Mouse (Mus musculus) spleen, postnatal 14 days (tissue): ENCODE results near the gene Ttc22.
A peak's percentile ranks its signal among the peaks of the same experiment; 100 is the strongest.

Source experiments
- DNase-seq, 2 experiments: peaks; one replicate each; pipeline ENCODE4 v3.0.0; 2021 to 2022; ENCODE audit warnings: low spot score in 2 of 2

The Ttc22 gene

DNA sequence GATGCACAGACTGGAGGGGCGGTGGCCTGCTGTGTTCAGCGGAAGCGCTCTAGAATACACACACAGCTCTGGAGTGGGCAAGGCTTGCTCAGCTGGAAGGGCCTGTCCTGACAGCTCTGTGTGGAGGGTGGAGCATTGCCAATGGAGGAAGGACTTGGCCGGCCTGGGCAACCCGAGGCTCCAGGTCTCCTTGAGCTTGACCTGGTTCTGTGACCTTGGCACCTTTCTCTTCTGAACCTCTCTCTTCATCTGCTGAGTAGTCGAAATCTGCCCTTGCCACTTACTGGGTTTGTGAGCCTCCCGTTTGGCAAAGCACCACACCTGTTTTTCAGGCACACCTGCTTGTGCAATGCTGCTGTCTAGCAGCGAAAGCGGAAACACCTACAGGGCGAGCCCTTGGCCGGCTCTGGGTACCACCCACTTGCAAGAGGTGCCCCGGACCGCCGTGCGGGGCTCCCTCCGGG, at the start of gene Ttc22:
Ttc22 (plus strand) TSS at position 403 of the 464 bp plus-strand sequence.
- no peak for DNase-seq

DNA sequence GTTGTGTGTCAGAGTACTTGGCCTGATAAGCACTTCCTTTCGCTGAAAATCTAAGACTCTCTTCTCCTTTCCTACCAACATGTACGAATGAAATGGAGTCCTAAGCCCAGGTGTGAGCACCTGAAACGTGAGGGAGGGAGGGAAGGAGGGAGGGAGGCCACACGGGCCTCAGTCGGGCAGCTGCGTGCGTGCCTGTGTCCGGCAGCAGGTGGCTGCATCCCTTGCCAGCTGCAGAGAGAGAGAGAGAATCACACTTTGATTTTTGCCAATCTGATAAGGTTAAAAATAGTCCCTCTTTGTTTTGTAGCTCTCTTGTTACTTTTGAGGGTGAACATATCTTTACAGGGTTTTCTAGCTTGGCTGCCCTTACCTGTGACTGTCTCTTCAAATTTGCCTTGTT, 47.2 kb upstream of the Ttc22 start:
- DNase-seq: no peak

DNA sequence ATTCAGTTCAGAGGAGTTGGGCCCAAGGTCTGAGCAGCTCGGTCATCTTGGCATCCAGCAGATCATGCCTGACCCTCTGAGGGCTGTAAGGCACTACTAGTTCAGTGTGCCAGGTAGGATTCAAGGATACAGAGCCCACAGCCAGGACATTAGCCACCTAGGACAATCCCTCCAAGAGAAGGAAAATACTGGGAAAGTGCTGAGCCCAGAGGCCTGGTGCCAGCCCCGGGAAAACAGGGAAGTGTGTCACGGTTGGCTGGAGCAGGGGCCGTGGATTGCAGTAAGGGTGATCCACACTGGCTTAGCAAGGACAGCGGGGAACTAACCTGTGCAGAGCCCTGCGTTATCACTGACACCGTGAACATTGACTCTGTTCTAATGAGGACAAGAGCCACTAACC, 44.7 kb upstream of the Ttc22 start:
- no peak for DNase-seq

DNA sequence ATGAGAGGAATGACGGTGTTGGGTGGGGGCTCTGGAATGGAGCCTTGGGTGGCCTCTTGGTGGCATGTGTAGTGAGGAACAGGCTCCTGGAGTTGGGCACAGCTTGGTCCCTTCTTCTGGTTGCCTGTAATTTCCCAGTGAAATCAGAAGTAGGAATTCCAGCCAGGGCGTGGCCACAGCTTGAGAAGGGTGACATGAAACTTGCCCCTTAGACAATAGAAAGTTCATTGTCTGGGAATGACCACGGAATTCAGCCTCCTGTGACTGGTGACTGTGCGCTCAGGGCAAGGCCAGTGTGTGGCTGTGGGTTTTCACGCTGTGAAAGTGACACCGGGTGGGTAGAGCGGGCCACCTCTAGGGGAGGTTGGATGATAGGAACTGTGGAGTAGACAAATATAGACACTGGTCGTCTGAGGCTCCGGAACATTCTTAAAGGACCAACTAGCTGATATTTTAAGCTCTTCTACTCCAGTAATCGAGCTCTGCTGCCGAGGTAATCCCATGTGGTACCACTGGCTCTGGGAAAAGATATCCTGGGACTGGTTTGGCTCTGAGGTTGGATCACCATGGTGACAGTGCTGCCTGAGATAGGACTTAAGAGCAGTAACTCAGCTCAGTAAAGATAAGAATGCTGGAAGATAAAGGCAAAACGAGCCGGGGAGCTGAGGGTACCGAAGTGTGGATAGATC, 40.9 kb upstream of the Ttc22 start:
- no peak for DNase-seq

DNA sequence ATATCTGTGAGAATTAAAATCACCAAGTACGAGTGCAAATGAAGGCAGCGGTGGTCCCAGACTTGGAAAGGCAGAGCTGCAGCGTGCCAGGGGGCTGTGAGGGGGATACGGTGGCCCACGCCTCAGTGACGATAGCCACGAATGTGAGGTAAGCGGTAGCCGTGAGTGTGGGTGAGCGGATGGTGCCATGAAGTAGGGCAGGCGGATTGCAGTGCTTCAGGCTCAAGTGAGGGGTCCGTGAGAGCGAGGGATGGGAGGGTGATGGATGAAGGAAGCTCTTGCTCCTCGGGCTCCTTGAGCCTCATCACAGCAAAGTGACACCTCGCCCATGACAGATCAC, 40.4 kb upstream of the Ttc22 start:
- no peak for DNase-seq

- no peak for DNase-seq
These were observed 39.6 kb upstream of the Ttc22 start for GRCm38 (mm10) chr4:106582428-106583153.

GRCm38 (mm10) chr4:106584665-106585064, 37.6 kb upstream of the Ttc22 start:
- DNase-seq: no peak

DNA sequence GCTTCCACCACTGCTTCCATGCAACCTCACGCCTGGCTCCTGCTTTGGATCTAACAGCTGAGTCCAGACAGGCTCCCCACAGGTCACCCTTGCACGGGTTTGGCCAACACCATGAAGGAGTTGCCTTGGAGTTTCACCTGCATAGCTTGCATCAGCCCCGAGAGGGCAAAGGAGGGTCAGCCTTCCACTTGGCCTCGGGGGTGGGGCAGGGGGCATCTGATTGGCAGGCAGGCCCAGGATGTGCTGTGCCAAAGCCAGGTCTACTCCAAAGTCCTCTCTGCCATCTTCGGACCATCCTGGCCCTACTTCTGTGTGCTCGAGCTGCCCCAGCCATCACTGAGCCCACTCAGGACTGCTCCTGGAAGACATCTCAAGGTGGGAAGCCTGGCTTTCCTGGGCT, 35.2 kb upstream of the Ttc22 start:
- no peak for DNase-seq

- no peak for DNase-seq
These were observed 32.1 kb upstream of the Ttc22 start for GRCm38 (mm10) chr4:106590142-106590541.

GRCm38 (mm10) chr4:106590871-106591270, 31.4 kb upstream of the Ttc22 start:
- no peak for DNase-seq

DNA sequence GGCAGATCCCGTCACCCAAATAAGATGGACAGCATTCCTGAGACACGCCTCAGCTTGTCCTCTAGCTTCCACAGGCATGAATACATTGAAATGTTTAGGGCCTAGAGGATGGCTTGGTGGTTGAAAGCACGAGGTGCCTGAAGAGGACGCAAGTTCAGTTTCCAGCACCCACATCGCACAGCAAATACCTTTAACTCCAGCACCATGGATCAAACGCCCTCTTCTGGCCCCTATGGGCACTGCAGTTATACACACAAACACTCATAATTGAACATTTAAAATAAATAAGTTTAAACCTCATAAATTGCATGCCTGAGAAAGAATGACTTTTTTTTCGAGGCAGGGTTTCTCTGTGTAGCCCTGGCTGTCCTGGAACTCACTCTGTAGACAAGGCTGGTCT, 28.6 kb upstream of the Ttc22 start:
- no peak for DNase-seq

GRCm38 (mm10) chr4:106596200-106596599, 26.0 kb upstream of the Ttc22 start:
- no peak for DNase-seq

- no peak for DNase-seq
These were observed 25.2 kb upstream of the Ttc22 start for GRCm38 (mm10) chr4:106597055-106597454.

DNA sequence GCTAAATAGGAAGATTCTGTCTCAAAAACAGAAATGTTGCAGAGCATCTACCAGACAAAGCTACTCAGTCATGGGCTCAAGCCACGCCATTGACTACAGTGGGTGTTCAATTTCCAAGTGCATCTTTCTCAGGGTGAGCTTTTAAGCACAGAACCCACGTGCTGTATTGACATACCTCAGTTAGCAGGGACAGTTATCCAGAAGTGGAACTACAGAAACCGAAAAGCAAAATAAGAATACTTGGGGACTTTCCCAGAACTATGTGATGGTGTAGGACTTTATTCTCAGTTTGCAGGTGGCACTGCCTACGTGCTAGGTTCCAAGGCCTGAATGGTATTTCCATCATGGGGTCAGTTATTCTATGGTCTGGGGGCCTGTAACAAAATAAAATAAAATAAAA, 24.5 kb upstream of the Ttc22 start:
- no peak for DNase-seq

- DNase-seq: no peak
These were observed 22.8 kb upstream of the Ttc22 start for GRCm38 (mm10) chr4:106599415-106599814.

DNA sequence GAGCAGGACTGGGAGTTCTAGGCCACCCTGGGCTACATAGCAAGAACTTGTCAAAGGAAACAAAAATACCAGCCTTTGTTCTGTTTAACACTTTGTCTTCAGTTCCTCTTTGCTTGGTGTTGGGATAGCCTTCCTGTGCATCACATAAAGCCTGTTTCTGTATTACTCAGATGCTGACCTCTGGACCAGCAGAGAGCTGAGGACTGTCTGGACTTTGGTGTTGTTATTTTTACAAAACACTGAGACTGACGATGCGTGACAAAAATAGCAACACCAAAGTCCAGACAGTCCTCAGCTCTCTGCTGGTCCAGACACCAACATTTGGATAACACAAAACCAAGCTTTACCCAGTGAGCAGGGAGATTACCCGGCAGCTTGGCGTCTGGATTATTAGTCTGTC, 21.5 kb upstream of the Ttc22 start:
- no peak for DNase-seq

DNA sequence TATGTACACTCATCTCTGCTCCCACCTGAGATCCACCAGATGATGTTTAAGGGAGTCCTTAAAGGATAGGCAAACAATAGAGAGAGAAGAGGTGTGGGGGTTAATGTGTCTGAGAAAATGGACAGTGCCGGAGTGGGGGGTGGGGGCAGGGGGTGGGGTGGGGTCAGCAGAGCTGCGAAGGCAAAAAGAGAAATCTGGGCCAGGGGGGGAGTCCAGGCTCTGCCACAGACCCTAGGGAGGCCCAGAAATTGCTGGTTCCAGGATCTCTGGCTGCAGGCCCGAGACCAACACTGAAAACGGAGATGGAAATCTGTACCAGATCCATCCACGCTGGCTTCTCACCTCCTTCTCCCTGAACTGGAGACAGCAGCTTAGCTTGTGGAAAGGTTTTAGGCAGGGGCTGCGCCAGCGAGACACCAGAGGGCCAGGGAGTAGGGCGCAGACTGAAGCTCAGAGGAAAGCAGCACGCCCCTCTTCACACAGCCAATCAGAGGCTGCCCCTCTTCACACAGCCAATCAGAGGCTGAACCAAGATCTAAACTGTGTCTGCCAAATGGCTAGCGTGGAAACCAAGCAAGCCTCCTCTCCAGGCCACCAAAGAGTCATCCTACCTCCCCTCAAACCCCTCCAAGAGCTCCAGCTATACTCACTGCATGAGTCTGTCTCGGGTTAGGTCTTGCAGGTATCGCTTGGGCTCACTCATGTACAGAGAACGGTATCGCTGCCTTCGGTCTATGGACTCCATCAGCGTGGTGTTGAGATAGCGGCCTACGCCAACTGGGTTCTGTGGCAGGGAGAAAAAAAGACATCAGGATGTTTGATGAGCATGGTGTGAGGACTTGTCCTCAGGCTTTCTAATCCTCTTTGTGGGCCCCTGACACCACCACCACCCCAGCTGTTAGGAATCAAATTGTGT, 15.3 kb upstream of the Ttc22 start:
- DNase-seq: no peak

GRCm38 (mm10) chr4:106607905-106608304, 14.3 kb upstream of the Ttc22 start:
- DNase-seq: no peak

DNA sequence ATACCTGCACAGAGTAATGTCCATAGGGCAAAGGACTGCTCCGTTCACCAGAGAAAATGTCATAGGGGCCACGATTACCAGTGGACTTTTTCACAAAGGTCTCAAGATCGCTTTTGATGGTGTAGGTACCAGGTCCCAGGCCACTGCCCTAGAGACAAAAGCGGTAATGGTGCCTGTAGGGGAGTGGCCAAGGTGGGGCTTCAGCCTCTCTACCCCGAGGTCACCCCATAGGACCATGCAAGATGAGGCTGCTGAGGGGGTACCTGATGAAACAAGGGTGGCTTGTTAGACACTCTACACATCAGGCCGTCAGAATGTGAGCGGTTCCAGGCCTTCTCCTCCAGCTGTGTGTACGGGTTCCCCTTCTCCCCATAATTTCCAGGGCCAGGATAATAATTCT, 9.1 kb upstream of the Ttc22 start:
- no peak for DNase-seq

- no peak for DNase-seq
These were observed 8.7 kb upstream of the Ttc22 start for GRCm38 (mm10) chr4:106613560-106613959.

DNA sequence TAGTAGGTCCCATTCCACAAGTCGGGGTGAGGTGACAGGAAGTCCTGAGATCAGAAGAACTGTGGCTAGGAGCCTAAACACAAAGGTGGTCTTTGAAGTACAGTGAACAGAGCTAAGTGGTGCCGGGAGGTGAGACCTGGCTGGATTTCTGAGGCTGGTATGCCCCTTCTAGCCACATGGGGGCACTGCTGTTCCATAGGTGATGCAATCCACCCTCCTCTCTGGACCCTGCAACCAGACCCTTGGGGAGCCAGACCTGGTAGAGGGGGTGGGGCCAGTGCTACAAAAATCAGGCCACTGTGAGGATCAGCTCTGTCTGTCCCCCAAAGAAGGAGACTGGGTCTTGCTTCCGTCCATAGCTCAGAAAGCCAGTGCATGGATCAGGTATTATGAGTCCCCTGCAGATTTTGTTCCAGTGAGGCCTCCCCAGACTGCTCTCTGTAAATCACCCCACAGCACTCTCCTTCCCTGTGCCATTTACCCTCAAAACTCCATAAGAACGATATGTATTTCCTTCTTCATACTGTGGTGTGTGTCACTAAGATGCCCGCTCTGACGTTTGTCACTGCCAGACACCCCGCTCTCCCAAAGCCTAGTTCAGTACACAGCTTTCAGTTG, 7.9 kb upstream of the Ttc22 start:
- DNase-seq: peak; percentile 18 to 50

DNA sequence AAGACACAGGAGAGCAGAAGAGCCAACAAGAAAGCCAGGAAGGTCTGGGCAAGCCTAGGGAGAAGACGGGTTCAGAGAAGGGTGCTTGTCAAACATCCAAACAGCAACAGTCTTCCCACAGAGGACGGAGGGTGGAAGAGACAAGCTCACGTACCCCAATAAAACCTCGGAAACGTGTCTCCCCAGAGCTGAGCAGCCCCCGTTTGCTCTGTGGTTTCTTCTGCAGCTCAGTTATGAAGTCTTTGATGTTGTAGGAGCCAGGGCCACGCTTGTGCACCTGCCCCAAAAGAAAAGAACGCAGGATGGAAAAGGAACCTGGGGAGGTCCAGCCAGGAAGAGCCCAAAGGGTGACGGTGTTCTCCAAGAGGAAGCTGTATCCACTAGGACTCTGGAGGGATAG, 7.4 kb upstream of the Ttc22 start:
- no peak for DNase-seq
